Mouse (Mus musculus) splenic B cell, adult 2 months (primary cell): ENCODE data around the gene Rnase4.

Experiments used
- DNase-seq: peaks from one replicate; pipeline ENCODE4 v3.0.0-alpha.2; 2011; ENCODE audit warnings: low read depth, low spot score
- H3K27me3 ChIP-seq: 2 replicates; pipeline ENCODE4 v1.6.1; 2012; ENCODE audit warnings: mild to moderate bottlenecking, low read length, moderate library complexity, mixed read lengths; ENCODE audit not compliant: control insufficient read depth, poor library complexity, insufficient read depth, severe bottlenecking
- H3K36me3 ChIP-seq: 2 replicates; pipeline ENCODE4 v1.6.1; 2012; ENCODE audit warnings: mild to moderate bottlenecking, low read length, moderate library complexity, mixed read lengths; ENCODE audit not compliant: control insufficient read depth, poor library complexity, insufficient read depth, severe bottlenecking

Rnase4 gene

GRCm38 (mm10) chr14:51130315-51130940 lies 39.6 kb downstream of the Rnase4 start:
- Histone ChIP-seq H3K36me3 (peaks cover 6% of the 10 kb centered on the region), H3K27me3 (no peaks in the 10 kb centered on the region)
- DNase-seq: no peak

- H3K36me3 ChIP-seq: peaks cover 6% of the 10 kb centered on the region
- H3K27me3 ChIP-seq: no peaks in the 10 kb centered on the region
- DNase-seq: no peak
Observed at GRCm38 (mm10) chr14:51131086-51131815, 40.4 kb downstream of the Rnase4 start.

GRCm38 (mm10) chr14:51132372-51132771 lies 41.5 kb downstream of the Rnase4 start:
- Histone ChIP-seq H3K27me3 (no peaks in the 10 kb centered on the region), H3K36me3 (peaks cover 6% of the 10 kb centered on the region)
- peak; percentile 42 for DNase-seq

- no peaks in the 10 kb centered on the region for H3K27me3 ChIP-seq
- no peak for DNase-seq
- H3K36me3 ChIP-seq: no peaks in the 10 kb centered on the region
Observed at GRCm38 (mm10) chr14:51140342-51140741, 49.5 kb downstream of the Rnase4 start.

- DNase-seq: no peak
- H3K36me3 ChIP-seq: no peaks in the 10 kb centered on the region
- H3K27me3 ChIP-seq: no peaks in the 10 kb centered on the region
Observed at GRCm38 (mm10) chr14:51142119-51142518, 51.2 kb downstream of the Rnase4 start.

GRCm38 (mm10) chr14:51142568-51142967 lies 51.7 kb downstream of the Rnase4 start:
- no peaks in the 10 kb centered on the region for H3K36me3 ChIP-seq
- no peak for DNase-seq

GRCm38 (mm10) chr14:51143287-51143686 lies 52.4 kb downstream of the Rnase4 start:
- no peaks in the 10 kb centered on the region for H3K36me3 ChIP-seq
- DNase-seq: no peak
- H3K27me3 ChIP-seq: no peaks in the 10 kb centered on the region

More at GRCm38 (mm10) chr14:51142568-51142967, 51.7 kb downstream of the Rnase4 start:
- no peaks in the 10 kb centered on the region for H3K27me3 ChIP-seq

GRCm38 (mm10) chr14:51143937-51144336 lies 53.1 kb downstream of the Rnase4 start:
- Histone ChIP-seq H3K36me3 (no peaks in the 10 kb centered on the region), H3K27me3 (no peaks in the 10 kb centered on the region)
- no peak for DNase-seq

- no peak for DNase-seq
- Histone ChIP-seq H3K27me3 (no peaks in the 10 kb centered on the region), H3K36me3 (no peaks in the 10 kb centered on the region)
Observed at GRCm38 (mm10) chr14:51144451-51144850, 53.6 kb downstream of the Rnase4 start.

GRCm38 (mm10) chr14:51145521-51145920 lies 54.6 kb downstream of the Rnase4 start:
- H3K27me3 ChIP-seq: no peaks in the 10 kb centered on the region
- no peaks in the 10 kb centered on the region for H3K36me3 ChIP-seq
- DNase-seq: no peak

- no peak for DNase-seq
- H3K27me3 ChIP-seq: no peaks in the 10 kb centered on the region
- no peaks in the 10 kb centered on the region for H3K36me3 ChIP-seq
Observed at GRCm38 (mm10) chr14:51146685-51147084, 55.8 kb downstream of the Rnase4 start, which contains the start of gene Rnase1. Rnase1 (minus strand) TSS chr14:51146785.

GRCm38 (mm10) chr14:51148006-51148405 lies 57.1 kb downstream of the Rnase4 start:
- H3K36me3 ChIP-seq: no peaks in the 10 kb centered on the region
- no peak for DNase-seq
- H3K27me3 ChIP-seq: no peaks in the 10 kb centered on the region

GRCm38 (mm10) chr14:51149164-51149563 lies 58.3 kb downstream of the Rnase4 start:
- Histone ChIP-seq H3K27me3 (no peaks in the 10 kb centered on the region), H3K36me3 (no peaks in the 10 kb centered on the region)
- DNase-seq: no peak

- Histone ChIP-seq H3K27me3 (no peaks in the 10 kb centered on the region), H3K36me3 (no peaks in the 10 kb centered on the region)
- no peak for DNase-seq
Observed at GRCm38 (mm10) chr14:51150206-51150831, 59.4 kb downstream of the Rnase4 start.

GRCm38 (mm10) chr14:51152249-51152870 lies 61.5 kb downstream of the Rnase4 start:
- Histone ChIP-seq H3K36me3 (no peaks in the 10 kb centered on the region), H3K27me3 (no peaks in the 10 kb centered on the region)
- no peak for DNase-seq
